In the genomic region with DNA sequence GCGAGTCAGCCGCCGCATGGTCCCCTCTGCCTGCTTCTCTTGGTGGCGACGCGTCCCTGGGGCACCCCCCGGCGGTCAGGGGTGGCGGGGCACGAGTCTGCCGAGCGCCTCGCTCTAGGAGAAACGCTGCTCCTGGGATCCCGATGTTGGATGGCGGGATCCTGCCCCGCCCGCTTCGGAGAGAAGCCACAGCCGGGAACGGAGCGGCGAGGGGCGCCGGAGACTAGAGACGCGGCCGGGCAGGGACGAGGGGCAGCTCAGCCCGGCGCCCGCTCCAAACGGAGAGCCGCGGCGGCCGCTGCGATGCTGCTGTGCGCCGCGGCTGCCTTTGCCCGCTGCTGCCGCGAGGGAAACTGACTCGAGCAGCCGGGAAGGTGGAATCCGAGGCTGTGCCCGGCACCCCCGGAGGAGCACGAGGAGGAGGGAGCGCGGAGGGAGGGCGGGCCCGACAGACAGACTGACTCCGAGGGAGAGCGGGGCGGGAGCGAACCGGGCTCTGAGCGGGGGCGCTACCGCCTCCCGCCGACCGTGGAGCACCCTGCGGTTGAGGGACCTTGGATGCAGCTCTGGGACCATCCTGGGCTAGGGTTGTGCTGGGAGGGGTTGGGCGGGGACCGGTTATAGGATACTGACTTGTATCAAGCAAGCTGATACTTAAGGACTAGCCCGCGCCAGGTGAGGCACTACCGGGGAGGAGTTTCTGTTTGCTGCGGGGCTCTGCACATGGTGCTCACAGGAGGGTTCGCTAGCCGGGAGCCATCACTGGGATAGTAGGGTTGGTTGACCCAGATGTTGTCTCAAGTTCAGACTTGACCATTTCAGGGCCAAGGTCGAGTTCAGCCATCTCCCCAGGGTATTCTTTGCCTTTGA, we compare ENCODE assay signal across 7 mouse cellular contexts. TPM values are rescaled to one million over a fixed set of nuclear protein-coding genes. Genes with fewer than 3 reads are reported as not detected.
DNase-seq lines count a peak whose midpoint lies in the region; ATAC-seq and TF ChIP-seq lines count a peak whose summit lies in the region.

Galnt14 (minus strand) TSS at position 412 of the 870 bp plus-strand sequence.

- H3K9ac ChIP-seq in hindbrain, embryonic 14.5 days: peak within 1 kb of the TSS; percentile 84

- H3K36me3 ChIP-seq in hindbrain, embryonic 14.5 days (replicated peaks; ENCODE audit: control insufficient read depth, insufficient read depth): no peaks in the 10 kb centered on the region
- no peaks in the 10 kb centered on the region for H3K36me3 ChIP-seq in small intestine, adult 2 months (ENCODE audit: control insufficient read depth, insufficient read depth, low read length)

- WGBS in cerebellum, adult 2 months: 2% methylated on average over 73 of the region's 75 CpGs
- under 1% methylated on average over 70 of the region's 75 CpGs for WGBS in hindbrain, embryonic 14.5 days
- WGBS in small intestine, adult 2 months: 2% methylated on average over 75 of the region's 75 CpGs

- H3K27ac ChIP-seq in cerebellum, adult 2 months (ENCODE audit: insufficient read depth, low read length): no peak within 1 kb of the TSS
- H3K27ac ChIP-seq in hindbrain, embryonic 14.5 days: peak within 1 kb of the TSS; percentile 76
- H3K27ac ChIP-seq in small intestine, adult 2 months (ENCODE audit: insufficient read depth, low read depth, low read length): no peak within 1 kb of the TSS

- no peak for TF ChIP-seq POLR2A in cerebellum, adult 2 months (IDR thresholded peaks at IDR 0.05; ENCODE audit: borderline replicate concordance, insufficient read depth, low read length)
- no peak for TF ChIP-seq POLR2A in small intestine, adult 2 months (IDR thresholded peaks at IDR 0.05; ENCODE audit: low read depth, low read length)

- no peaks in the 10 kb centered on the region for H3K9me3 ChIP-seq in hindbrain, embryonic 14.5 days (ENCODE audit: control insufficient read depth, low read length)

- TF ChIP-seq CTCF in cerebellum, adult 2 months (IDR thresholded peaks at IDR 0.05; ENCODE audit: borderline replicate concordance, insufficient read depth, low read depth, low read length): no peak; the same call in 1 of the 2 replicates
- TF ChIP-seq CTCF in small intestine, adult 2 months (IDR thresholded peaks at IDR 0.05; ENCODE audit: extremely low read depth, insufficient read length, insufficient replicate concordance, low read depth, low read length): no peak

- no peaks in the 10 kb centered on the region; the same call in 1 of the 2 replicates for H3K27me3 ChIP-seq in cerebellum, adult 2 months (ENCODE audit: control insufficient read depth, insufficient read depth, low read length)
- H3K27me3 ChIP-seq in hindbrain, embryonic 14.5 days (ENCODE audit: control insufficient read depth, insufficient read depth, low read length): peaks cover 3% of the 10 kb centered on the region; the same call in 1 of the 2 replicates
- peaks cover 15% of the 10 kb centered on the region for H3K27me3 ChIP-seq in small intestine, adult 2 months (ENCODE audit: control insufficient read depth, insufficient read depth, low read length)

- no peaks in the 10 kb centered on the region; the same call in 1 of the 2 replicates for H3K4me1 ChIP-seq in cerebellum, adult 2 months (ENCODE audit: control insufficient read depth, insufficient read depth, low read length)
- H3K4me1 ChIP-seq in hindbrain, embryonic 14.5 days (replicated peaks; ENCODE audit: control insufficient read depth, insufficient read depth, low read length): peaks cover 7% of the 10 kb centered on the region; the same call in 1 of the 2 replicates
- no peaks in the 10 kb centered on the region; the same call in 1 of the 2 replicates for H3K4me1 ChIP-seq in small intestine, adult 2 months (ENCODE audit: control insufficient read depth, insufficient read depth, insufficient read length, low read length)

- peak; percentile 56 for ATAC-seq in frontal cortex, adult (ENCODE audit: low TSS enrichment)
- ATAC-seq in hindbrain, embryonic 14.5 days (ENCODE audit: low FRiP score): peak; percentile 75

- DNase-seq in T-cell, adult 2 months (ENCODE audit: low spot score): peak; percentile 19
- peak; percentile 36 to 52 for DNase-seq in cerebellum, adult 2 months
- DNase-seq in hindbrain, embryonic 14.5 days (ENCODE audit: low spot score): no peak
- peak; percentile 72 to 80 for DNase-seq in layer of hippocampus, postnatal 36 days
- peak; percentile 66 for DNase-seq in mesoderm, embryonic 11.5 days (ENCODE audit: low read depth, low spot score)

- peak within 1 kb of the TSS; percentile 49 for H3K4me3 ChIP-seq in cerebellum, adult 2 months (replicated peaks; ENCODE audit: insufficient read depth, low read depth, low read length)
- peak within 1 kb of the TSS; percentile 64 for H3K4me3 ChIP-seq in hindbrain, embryonic 14.5 days (replicated peaks; ENCODE audit: low read length)
- H3K4me3 ChIP-seq in small intestine, adult 2 months (ENCODE audit: low read depth, low read length): peak within 1 kb of the TSS; percentile 40

- peak within 1 kb of the TSS; percentile 92 for H3K4me2 ChIP-seq in hindbrain, embryonic 14.5 days (replicated peaks)

RNA-seq across cellular contexts. Expression of gene Galnt14, which starts in this region (rescaled TPM):
- polyA plus RNA-seq in cerebellum, adult 2 months (2012; rRNA removed): 6.4 and 7.6 TPM in 2 replicates
- polyA plus RNA-seq in hindbrain, embryonic 14.5 days (2014; fragmentation: Nextera tagmentation; extraction: Ambion mirVana): 16.8 and 17.5 TPM in 2 replicates
- 10 to 100 TPM; 22.2 to 23.3 TPM for total RNA-seq in layer of hippocampus, postnatal 36 days (2021)
- 0.06 TPM in 1 of 2 replicates, not detected in the other for polyA plus RNA-seq in small intestine, adult 2 months (2012; rRNA removed)
